Mouse (Mus musculus): ENCODE results near the gene Rnf183. TPM values are rescaled to one million over a fixed set of nuclear protein-coding genes. Genes with fewer than 3 reads are reported as not detected.

Rnf183 gene
- total and polyA plus RNA-seq, 2 experiments from 2014 or later, result 0.39 TPM; not detected in 1

- ATAC-seq (ENCODE audit: low FRiP score), result no peak
- Histone ChIP-seq H3K27ac (ENCODE audit: low read depth, low read length) (no peak overlapping the region), H3K4me1 (ENCODE audit: insufficient read depth, low read length) (no peaks in the 10 kb centered on the region), H3K36me3 (ENCODE audit: insufficient read depth, low read length) (no peaks in the 10 kb centered on the region), H3K9me3 (ENCODE audit: low read length) (no peaks in the 10 kb centered on the region), H3K27me3 (ENCODE audit: insufficient read depth, low read length) (0 out of 2 replicates have a peak, but pooled peaks cover 4% of the 10 kb centered on the region), H3K9ac (replicated peaks; ENCODE audit: low read length, poor library complexity, severe bottlenecking) (no peak overlapping the region), H3K4me3 (ENCODE audit: low read depth, low read length) (no peak overlapping the region), H3K4me2 (ENCODE audit: low read depth, low read length, poor library complexity, severe bottlenecking) (no peak overlapping the region)
- WGBS, result 93% methylated on average over 6 of the region's 6 CpGs
- DNase-seq (ENCODE audit: low spot score), result no peak
- TF ChIP-seq CTCF (IDR thresholded peaks at IDR 0.05), result no peak
These were observed 40.7 kb upstream of the Rnf183 start for GRCm38 (mm10) chr4:62475793-62476192.

GRCm38 (mm10) chr4:62475131-62475530, 40.1 kb upstream of the Rnf183 start:
- Histone ChIP-seq H3K27ac (ENCODE audit: low read depth, low read length) (no peak overlapping the region), H3K4me1 (ENCODE audit: insufficient read depth, low read length) (no peaks in the 10 kb centered on the region), H3K4me2 (ENCODE audit: low read depth, low read length, poor library complexity, severe bottlenecking) (no peak overlapping the region), H3K27me3 (ENCODE audit: insufficient read depth, low read length) (0 out of 2 replicates have a peak, but pooled peaks cover 4% of the 10 kb centered on the region), H3K4me3 (ENCODE audit: low read depth, low read length) (no peak overlapping the region), H3K36me3 (ENCODE audit: insufficient read depth, low read length) (no peaks in the 10 kb centered on the region), H3K9me3 (ENCODE audit: low read length) (no peaks in the 10 kb centered on the region), H3K9ac (replicated peaks; ENCODE audit: low read length, poor library complexity, severe bottlenecking) (no peak overlapping the region)
- DNase-seq (ENCODE audit: low spot score), result no peak
- 92% methylated on average over 2 of the region's 2 CpGs for WGBS
- no peak for TF ChIP-seq CTCF (IDR thresholded peaks at IDR 0.05)
- ATAC-seq (ENCODE audit: low FRiP score), result no peak

- TF ChIP-seq CTCF (IDR thresholded peaks at IDR 0.05), result no peak
- 97% methylated on average over 2 of the region's 2 CpGs for WGBS
- DNase-seq (ENCODE audit: low spot score), result no peak
These were observed 37.0 kb upstream of the Rnf183 start for GRCm38 (mm10) chr4:62472071-62472470.

GRCm38 (mm10) chr4:62470598-62471051, 35.6 kb upstream of the Rnf183 start, which contains the start of gene Wdr31:
TSS of gene Wdr31 (minus strand) at chr4:62470896.
- H3K4me1 ChIP-seq (ENCODE audit: insufficient read depth, low read length), result no peaks in the 10 kb centered on the region
- ATAC-seq (ENCODE audit: low FRiP score), result peak; percentile 94
- WGBS, result 1% methylated on average over 30 of the region's 30 CpGs

More at GRCm38 (mm10) chr4:62472071-62472470, 37.0 kb upstream of the Rnf183 start:
- Histone ChIP-seq H3K27me3 (ENCODE audit: insufficient read depth, low read length) (0 out of 2 replicates have a peak, but pooled peaks cover 4% of the 10 kb centered on the region), H3K4me3 (ENCODE audit: low read depth, low read length) (no peak overlapping the region), H3K4me1 (ENCODE audit: insufficient read depth, low read length) (no peaks in the 10 kb centered on the region), H3K9me3 (ENCODE audit: low read length) (no peaks in the 10 kb centered on the region), H3K4me2 (ENCODE audit: low read depth, low read length, poor library complexity, severe bottlenecking) (no peak overlapping the region), H3K9ac (replicated peaks; ENCODE audit: low read length, poor library complexity, severe bottlenecking) (no peak overlapping the region), H3K36me3 (ENCODE audit: insufficient read depth, low read length) (no peaks in the 10 kb centered on the region), H3K27ac (ENCODE audit: low read depth, low read length) (no peak overlapping the region)
- no peak for ATAC-seq (ENCODE audit: low FRiP score)

GRCm38 (mm10) chr4:62468158-62468557, 33.1 kb upstream of the Rnf183 start:
- ATAC-seq (ENCODE audit: low FRiP score) (no peak), DNase-seq (ENCODE audit: low spot score) (no peak)
- WGBS, result 95% methylated on average over 1 of the region's 1 CpGs
- H3K9ac ChIP-seq (replicated peaks; ENCODE audit: low read length, poor library complexity, severe bottlenecking), result no peak overlapping the region
- H3K9me3 ChIP-seq (ENCODE audit: low read length), result no peaks in the 10 kb centered on the region
- H3K36me3 ChIP-seq (ENCODE audit: insufficient read depth, low read length), result no peaks in the 10 kb centered on the region; the same call in 1 of the 2 replicates
- no peaks in the 10 kb centered on the region for H3K27me3 ChIP-seq (ENCODE audit: insufficient read depth, low read length)
- H3K4me1 ChIP-seq (ENCODE audit: insufficient read depth, low read length), result no peaks in the 10 kb centered on the region
- no peak overlapping the region for H3K4me2 ChIP-seq (ENCODE audit: low read depth, low read length, poor library complexity, severe bottlenecking)
- H3K4me3 ChIP-seq (ENCODE audit: low read depth, low read length), result no peak overlapping the region
- no peak overlapping the region for H3K27ac ChIP-seq (ENCODE audit: low read depth, low read length)
- peak; percentile 46 for TF ChIP-seq CTCF (IDR thresholded peaks at IDR 0.05)

More at GRCm38 (mm10) chr4:62470598-62471051, 35.6 kb upstream of the Rnf183 start, which contains the start of gene Wdr31:
- Histone ChIP-seq H3K27me3 (ENCODE audit: insufficient read depth, low read length) (no peaks in the 10 kb centered on the region), H3K27ac (ENCODE audit: low read depth, low read length) (peak within 1 kb of the TSS; percentile 77), H3K9ac (replicated peaks; ENCODE audit: low read length, poor library complexity, severe bottlenecking) (peak within 1 kb of the TSS; percentile 69), H3K4me3 (ENCODE audit: low read depth, low read length) (peak within 1 kb of the TSS; percentile 63), H3K36me3 (ENCODE audit: insufficient read depth, low read length) (no peaks in the 10 kb centered on the region; the same call in 1 of the 2 replicates), H3K9me3 (ENCODE audit: low read length) (no peaks in the 10 kb centered on the region), H3K4me2 (ENCODE audit: low read depth, low read length, poor library complexity, severe bottlenecking) (peak within 1 kb of the TSS; percentile 58)
- TF ChIP-seq CTCF (IDR thresholded peaks at IDR 0.05), result no peak
- peak; percentile 83 for DNase-seq (ENCODE audit: low spot score)

- Histone ChIP-seq H3K4me1 (ENCODE audit: insufficient read depth, low read length) (no peaks in the 10 kb centered on the region), H3K4me2 (ENCODE audit: low read depth, low read length, poor library complexity, severe bottlenecking) (no peak overlapping the region), H3K4me3 (ENCODE audit: low read depth, low read length) (no peak overlapping the region), H3K36me3 (ENCODE audit: insufficient read depth, low read length) (peaks cover 22% of the 10 kb centered on the region), H3K9me3 (ENCODE audit: low read length) (no peaks in the 10 kb centered on the region), H3K27me3 (ENCODE audit: insufficient read depth, low read length) (no peaks in the 10 kb centered on the region), H3K27ac (ENCODE audit: low read depth, low read length) (no peak overlapping the region), H3K9ac (replicated peaks; ENCODE audit: low read length, poor library complexity, severe bottlenecking) (no peak overlapping the region)
- ATAC-seq (ENCODE audit: low FRiP score) (no peak), DNase-seq (ENCODE audit: low spot score) (no peak)
- WGBS, result 83% methylated on average over 2 of the region's 2 CpGs
- no peak for TF ChIP-seq CTCF (IDR thresholded peaks at IDR 0.05)
These were observed 28.1 kb upstream of the Rnf183 start for GRCm38 (mm10) chr4:62463124-62463523.
